Mouse (Mus musculus) forebrain, embryonic 11.5 days (tissue): ENCODE measurements around the gene Chn2. TPM values are rescaled to one million over a fixed set of nuclear protein-coding genes. Genes with fewer than 3 reads are reported as not detected.

ENCODE experiments used
- ATAC-seq: fragments of 200-750 bp; cut with Nextera tagmentation; replicated peaks from 2 replicates; pipeline ENCODE4 v1.8.0; 2017; ENCODE audit warnings: moderate TSS enrichment; ENCODE audit not compliant: low FRiP score
- DNase-seq: peaks from one replicate; pipeline ENCODE4 v3.0.0-alpha.2; 2017; ENCODE audit warnings: low spot score
- H3K27ac ChIP-seq: fragments of 300-500 bp; sonication (generic); 2 replicates; pipeline ENCODE4 v1.5.1; 2014; ENCODE audit warnings: low read depth, low read length
- H3K27me3 ChIP-seq: fragments of 300-500 bp; sonication (generic); 2 replicates; pipeline ENCODE4 v1.6.1; 2014; ENCODE audit warnings: mild to moderate bottlenecking, low read length, mixed read lengths; ENCODE audit not compliant: control insufficient read depth, insufficient read depth
- H3K36me3 ChIP-seq: fragments of 300-500 bp; sonication (generic); 2 replicates; pipeline ENCODE4 v1.6.1; 2014; ENCODE audit warnings: mild to moderate bottlenecking, low read length, moderate library complexity, mixed read lengths; ENCODE audit not compliant: control insufficient read depth, insufficient read depth
- H3K4me1 ChIP-seq: fragments of 300-500 bp; sonication (generic); replicated peaks from 2 replicates; pipeline ENCODE4 v1.6.1; 2014; ENCODE audit warnings: low read length, mixed read lengths; ENCODE audit not compliant: control insufficient read depth, insufficient read depth
- H3K4me2 ChIP-seq: fragments of 300-500 bp; sonication (generic); 2 replicates; pipeline ENCODE4 v1.6.1; 2014; ENCODE audit warnings: low read depth, mild to moderate bottlenecking, low read length, moderate library complexity, mixed read lengths; ENCODE audit not compliant: severe bottlenecking
- H3K4me3 ChIP-seq: fragments of 300-500 bp; sonication (generic); 2 replicates; pipeline ENCODE4 v1.5.1; 2014; ENCODE audit warnings: low read depth, low read length
- H3K9ac ChIP-seq: fragments of 300-500 bp; sonication (generic); 2 replicates; pipeline ENCODE4 v1.6.1; 2014; ENCODE audit warnings: low read length
- H3K9me3 ChIP-seq: fragments of 300-500 bp; sonication (generic); 2 replicates; pipeline ENCODE4 v1.6.1; 2016; ENCODE audit warnings: low read length, mixed read lengths; ENCODE audit not compliant: control insufficient read depth
- WGBS: fragments of 180-500 bp; shearing (Covaris S2); extraction: QIAGEN DNeasy Blood & Tissue Kit; methylation state at CpG from one replicate; pipeline ENCODE4 v1.1.7; 2014; 5-methylcytosine and 5-hydroxymethylcytosine counted together
- polyA plus RNA-seq: library from polyadenylated mRNA; unstranded; fragments of >200 nt; fragmentation: Nextera tagmentation; extraction: Ambion mirVana; gene quantifications from 2 replicates; pipeline ENCODE4 v1.2.1, GENCODE M21; 2014

Chn2 gene
- polyA plus RNA-seq, 1 experiment from 2014 or later, result 20.3 TPM

DNA sequence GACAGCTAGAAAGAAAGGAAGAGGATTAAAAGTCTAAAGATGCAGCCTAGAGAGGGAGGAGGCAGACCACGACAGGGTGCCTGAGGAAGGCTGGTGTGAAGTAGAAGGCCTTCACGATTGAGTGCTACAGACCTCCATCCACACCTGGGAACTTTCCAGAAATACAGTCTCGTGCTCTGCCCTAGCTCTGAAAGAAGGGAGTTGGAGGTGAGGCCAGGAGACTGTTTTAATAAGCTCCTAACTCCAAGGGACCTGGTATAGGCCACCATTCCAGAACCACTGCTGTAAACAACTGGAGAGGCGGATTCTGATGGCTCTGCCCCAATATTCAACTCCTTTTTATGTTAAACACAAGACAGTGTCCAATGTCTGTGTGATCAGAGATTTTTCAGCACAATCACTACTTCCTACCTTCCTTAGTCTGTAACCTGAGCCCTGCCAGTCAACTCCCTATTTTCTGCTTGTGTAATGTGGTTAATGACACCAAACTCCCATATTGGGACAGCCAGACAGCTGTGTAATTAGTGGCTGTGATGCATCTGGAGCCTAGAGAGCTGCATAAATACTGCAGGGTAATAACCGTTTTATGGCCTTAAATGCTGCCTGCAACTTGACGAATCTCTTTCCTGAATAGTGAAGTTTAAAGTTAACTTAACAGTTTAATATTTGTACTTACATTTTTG is 109.6 kb downstream of the Chn2 start:
- no peak for ATAC-seq
- H3K27ac ChIP-seq, result no peak overlapping the region
- 73% methylated on average over 6 of the region's 6 CpGs for WGBS
- H3K4me1 ChIP-seq, result peaks cover 2% of the 10 kb centered on the region; the same call in 1 of the 2 replicates
- no peaks in the 10 kb centered on the region for H3K27me3 ChIP-seq
- H3K4me3 ChIP-seq, result no peak overlapping the region
- peak; percentile 17 for DNase-seq
- H3K36me3 ChIP-seq, result no peaks in the 10 kb centered on the region
- H3K9ac ChIP-seq, result no peak overlapping the region
- H3K4me2 ChIP-seq, result no peak overlapping the region
- H3K9me3 ChIP-seq, result no peaks in the 10 kb centered on the region

GRCm38 (mm10) chr6:54150821-54151220 is 111.5 kb downstream of the Chn2 start:
- WGBS, result 92% methylated on average over 5 of the region's 5 CpGs
- no peak overlapping the region for H3K4me2 ChIP-seq
- no peak for ATAC-seq
- no peak for DNase-seq
- H3K27ac ChIP-seq, result no peak overlapping the region
- H3K9ac ChIP-seq, result no peak overlapping the region
- H3K27me3 ChIP-seq, result no peaks in the 10 kb centered on the region
- H3K4me1 ChIP-seq, result peaks cover 2% of the 10 kb centered on the region; the same call in 1 of the 2 replicates
- H3K36me3 ChIP-seq, result no peaks in the 10 kb centered on the region
- H3K9me3 ChIP-seq, result no peaks in the 10 kb centered on the region
- H3K4me3 ChIP-seq, result no peak overlapping the region

DNA sequence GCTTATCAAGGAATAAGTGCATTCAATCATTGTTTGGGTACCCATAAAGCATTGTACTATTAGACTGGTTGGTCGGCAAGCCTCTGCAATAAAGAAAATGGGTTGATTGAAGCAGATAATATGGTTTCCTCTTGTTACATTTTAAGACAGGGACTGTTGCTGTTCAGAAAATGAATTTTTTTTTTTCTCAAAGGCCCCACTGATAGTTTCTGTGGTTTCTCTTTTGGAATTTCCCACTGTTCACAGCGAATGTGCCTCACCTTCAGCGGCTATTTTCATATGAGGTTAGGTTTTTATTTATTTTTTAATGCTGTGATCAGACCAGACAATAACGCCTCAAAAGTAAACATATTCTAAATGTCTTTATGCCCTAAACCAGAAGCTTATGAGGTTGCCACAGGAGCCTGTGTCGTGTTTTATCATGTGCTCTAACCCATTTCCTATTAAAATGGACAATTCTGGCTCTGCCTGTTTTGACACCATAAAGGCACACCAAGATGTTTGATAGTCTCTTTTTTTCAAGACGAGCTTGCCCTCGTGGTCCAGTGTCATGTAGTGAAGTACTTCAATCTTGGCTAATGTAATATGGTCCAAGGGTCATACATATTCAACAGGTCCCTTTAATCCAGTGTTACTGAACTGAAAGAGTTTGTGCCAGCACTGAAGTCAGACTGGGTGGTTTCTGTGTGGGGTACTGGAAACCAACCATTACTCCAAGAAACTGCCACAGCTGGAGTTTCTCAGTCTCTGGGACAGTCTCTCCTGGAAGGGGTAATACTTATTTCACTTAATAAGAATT is 112.3 kb downstream of the Chn2 start:
- ATAC-seq (no peak), DNase-seq (no peak)
- H3K27me3 ChIP-seq, result no peaks in the 10 kb centered on the region
- 71% methylated on average over 7 of the region's 7 CpGs for WGBS
- H3K27ac ChIP-seq, result no peak overlapping the region
- no peak overlapping the region for H3K9ac ChIP-seq
- no peaks in the 10 kb centered on the region for H3K36me3 ChIP-seq
- H3K4me3 ChIP-seq, result no peak overlapping the region
- peaks cover 2% of the 10 kb centered on the region; the same call in 1 of the 2 replicates for H3K4me1 ChIP-seq
- no peak overlapping the region for H3K4me2 ChIP-seq
- H3K9me3 ChIP-seq, result no peaks in the 10 kb centered on the region

GRCm38 (mm10) chr6:54157097-54157496 is 117.7 kb downstream of the Chn2 start:
- Histone ChIP-seq H3K4me2 (no peak overlapping the region), H3K4me3 (no peak overlapping the region), H3K9me3 (no peaks in the 10 kb centered on the region), H3K27ac (no peak overlapping the region), H3K36me3 (no peaks in the 10 kb centered on the region), H3K9ac (no peak overlapping the region), H3K27me3 (no peaks in the 10 kb centered on the region), H3K4me1 (0 out of 2 replicates have a peak, but pooled peaks cover 4% of the 10 kb centered on the region)
- WGBS, result 93% methylated on average over 2 of the region's 2 CpGs
- ATAC-seq (no peak), DNase-seq (no peak)

DNA sequence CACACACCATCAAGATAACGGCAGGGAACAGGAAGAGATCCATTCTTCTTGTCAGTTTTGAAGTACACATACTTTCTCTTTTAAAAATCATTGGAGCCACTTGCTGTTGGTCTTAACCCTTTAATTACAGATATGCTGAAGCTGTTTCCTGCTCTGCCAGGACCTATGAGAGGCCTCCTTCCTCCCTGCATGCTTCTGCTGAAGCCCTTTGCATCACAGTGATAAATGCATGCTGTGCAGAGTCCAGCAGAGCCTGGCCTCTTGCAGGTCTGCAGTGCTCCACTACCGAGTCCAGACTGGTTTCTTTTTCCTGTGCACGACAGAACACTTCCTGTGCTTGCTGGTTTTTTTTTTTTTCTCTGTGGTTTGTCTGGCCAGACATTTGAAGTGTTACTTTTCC is 119.0 kb downstream of the Chn2 start:
- Histone ChIP-seq H3K9ac (no peak overlapping the region), H3K4me3 (no peak overlapping the region), H3K27me3 (no peaks in the 10 kb centered on the region), H3K9me3 (no peaks in the 10 kb centered on the region), H3K27ac (no peak overlapping the region), H3K4me1 (0 out of 2 replicates have a peak, but pooled peaks cover 4% of the 10 kb centered on the region), H3K4me2 (no peak overlapping the region), H3K36me3 (no peaks in the 10 kb centered on the region)
- no peak for DNase-seq
- WGBS, result 77% methylated on average over 3 of the region's 3 CpGs
- ATAC-seq, result no peak

GRCm38 (mm10) chr6:54160677-54161076 is 121.3 kb downstream of the Chn2 start:
- H3K9me3 ChIP-seq, result no peaks in the 10 kb centered on the region
- WGBS, result 87% methylated on average over 3 of the region's 3 CpGs
- no peaks in the 10 kb centered on the region for H3K27me3 ChIP-seq
- H3K27ac ChIP-seq, result no peak overlapping the region
- no peak overlapping the region for H3K9ac ChIP-seq
- H3K36me3 ChIP-seq, result no peaks in the 10 kb centered on the region
- no peak for ATAC-seq
- no peak for DNase-seq
- H3K4me2 ChIP-seq, result no peak overlapping the region
- no peak overlapping the region for H3K4me3 ChIP-seq
- 0 out of 2 replicates have a peak, but pooled peaks cover 4% of the 10 kb centered on the region for H3K4me1 ChIP-seq

DNA sequence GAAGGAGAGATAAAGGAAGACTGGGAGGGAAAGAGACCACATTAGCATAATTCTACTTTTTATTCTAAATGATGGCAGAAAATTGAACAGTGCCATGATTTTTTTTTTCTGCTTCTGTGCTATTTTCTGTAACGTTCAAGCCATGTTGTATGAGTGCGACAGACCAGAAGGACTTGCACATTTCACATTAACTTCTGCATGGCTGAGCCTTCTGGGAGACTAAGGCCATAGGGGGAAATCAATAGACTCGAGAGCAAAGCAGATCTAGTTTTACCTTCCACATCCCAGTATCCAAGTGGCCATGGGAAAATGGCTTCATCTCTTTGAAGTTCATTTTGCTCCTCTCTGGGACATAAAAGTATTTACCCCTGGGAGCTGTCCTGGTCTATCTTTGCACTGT is 121.9 kb downstream of the Chn2 start:
- Histone ChIP-seq H3K27me3 (no peaks in the 10 kb centered on the region), H3K4me3 (no peak overlapping the region), H3K9me3 (no peaks in the 10 kb centered on the region), H3K4me1 (0 out of 2 replicates have a peak, but pooled peaks cover 4% of the 10 kb centered on the region), H3K27ac (no peak overlapping the region), H3K4me2 (no peak overlapping the region), H3K36me3 (no peaks in the 10 kb centered on the region), H3K9ac (no peak overlapping the region)
- DNase-seq (no peak), ATAC-seq (no peak)
- WGBS, result 36% methylated on average over 3 of the region's 3 CpGs

DNA sequence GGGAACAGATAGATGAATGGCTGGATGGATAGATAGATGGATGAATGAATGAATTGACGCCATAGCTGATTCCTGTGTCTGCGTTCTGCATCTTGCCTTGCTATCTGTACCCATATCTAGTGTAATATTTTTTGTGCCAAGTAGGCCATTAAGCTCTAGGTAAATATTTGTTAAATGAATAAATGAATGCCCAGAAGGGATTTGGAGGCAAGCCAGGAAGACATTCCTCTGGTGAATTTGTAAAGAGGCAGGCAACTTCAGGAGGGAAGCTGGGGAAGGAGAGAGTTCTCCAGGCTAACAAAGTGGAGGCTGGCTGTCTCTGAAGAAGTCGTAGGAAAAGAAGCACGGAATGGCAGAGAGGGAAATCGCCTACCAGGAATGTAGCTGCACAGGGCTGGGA is 123.0 kb downstream of the Chn2 start:
- 0 out of 2 replicates have a peak, but pooled peaks cover 4% of the 10 kb centered on the region for H3K4me1 ChIP-seq
- H3K36me3 ChIP-seq, result no peaks in the 10 kb centered on the region
- H3K9ac ChIP-seq, result no peak overlapping the region
- DNase-seq, result no peak
- ATAC-seq, result no peak
- no peaks in the 10 kb centered on the region for H3K9me3 ChIP-seq
- WGBS, result 92% methylated on average over 5 of the region's 5 CpGs
- no peak overlapping the region for H3K4me2 ChIP-seq
- no peaks in the 10 kb centered on the region for H3K27me3 ChIP-seq
- no peak overlapping the region for H3K27ac ChIP-seq
- no peak overlapping the region for H3K4me3 ChIP-seq
